Mouse (Mus musculus): Measurements from ENCODE around the gene Adgrf3. TPM values are rescaled to one million over a fixed set of nuclear protein-coding genes. Genes with fewer than 3 reads are reported as not detected.

Adgrf3 gene
- polyA plus RNA-seq, 1 experiment from 2014 or later = not detected

GRCm38 (mm10) chr5:30159601-30160000 is 45.9 kb downstream of the Adgrf3 start:
- no peaks in the 10 kb centered on the region for H3K27me3 ChIP-seq (replicated peaks; ENCODE audit: control insufficient read depth, insufficient read depth, low read length)
- H3K4me3 ChIP-seq (ENCODE audit: low read length) = no peak overlapping the region
- no peaks in the 10 kb centered on the region for H3K9me3 ChIP-seq (ENCODE audit: control insufficient read depth, low read length)
- 86% methylated on average over 6 of the region's 6 CpGs for WGBS
- peaks cover 11% of the 10 kb centered on the region for H3K4me1 ChIP-seq (ENCODE audit: control insufficient read depth, insufficient read depth, low read depth, low read length)
- no peak overlapping the region for H3K27ac ChIP-seq (ENCODE audit: low read depth, low read length)
- ATAC-seq = no peak
- no peaks in the 10 kb centered on the region for H3K36me3 ChIP-seq (ENCODE audit: control insufficient read depth, insufficient read depth, low read length)
- no peak overlapping the region for H3K4me2 ChIP-seq (ENCODE audit: low read length)
- H3K9ac ChIP-seq (ENCODE audit: low read depth, low read length) = no peak overlapping the region

- WGBS = 37% methylated on average over 13 of the region's 13 CpGs
- peak overlapping the region; percentile 78 for H3K9ac ChIP-seq (ENCODE audit: low read depth, low read length)
- H3K27me3 ChIP-seq (replicated peaks; ENCODE audit: control insufficient read depth, insufficient read depth, low read length) = no peaks in the 10 kb centered on the region
- no peaks in the 10 kb centered on the region for H3K9me3 ChIP-seq (ENCODE audit: control insufficient read depth, low read length)
- H3K36me3 ChIP-seq (ENCODE audit: control insufficient read depth, insufficient read depth, low read length) = no peaks in the 10 kb centered on the region
- no peak for ATAC-seq
- peak overlapping the region; percentile 93 for H3K27ac ChIP-seq (ENCODE audit: low read depth, low read length)
- H3K4me2 ChIP-seq (ENCODE audit: low read length) = peak overlapping the region; percentile 86
- peaks cover 21% of the 10 kb centered on the region for H3K4me1 ChIP-seq (ENCODE audit: control insufficient read depth, insufficient read depth, low read depth, low read length)
- peak overlapping the region; percentile 63 for H3K4me3 ChIP-seq (ENCODE audit: low read length)
Observed at GRCm38 (mm10) chr5:30155821-30156629, 49.5 kb downstream of the Adgrf3 start.

- WGBS = 0% methylated on average over 31 of the region's 31 CpGs
- H3K4me3 ChIP-seq (ENCODE audit: low read length) = peak overlapping the region; percentile 63
- peak overlapping the region; percentile 86 for H3K4me2 ChIP-seq (ENCODE audit: low read length)
- peak overlapping the region; percentile 93 for H3K27ac ChIP-seq (ENCODE audit: low read depth, low read length)
- no peaks in the 10 kb centered on the region for H3K27me3 ChIP-seq (replicated peaks; ENCODE audit: control insufficient read depth, insufficient read depth, low read length)
- H3K4me1 ChIP-seq (ENCODE audit: control insufficient read depth, insufficient read depth, low read depth, low read length) = peaks cover 21% of the 10 kb centered on the region
- no peaks in the 10 kb centered on the region for H3K9me3 ChIP-seq (ENCODE audit: control insufficient read depth, low read length)
- H3K36me3 ChIP-seq (ENCODE audit: control insufficient read depth, insufficient read depth, low read length) = no peaks in the 10 kb centered on the region
- ATAC-seq = peak; percentile 72
- peak overlapping the region; percentile 78 for H3K9ac ChIP-seq (ENCODE audit: low read depth, low read length)
Observed at GRCm38 (mm10) chr5:30155395-30155792, 50.1 kb downstream of the Adgrf3 start.

GRCm38 (mm10) chr5:30154474-30155394 is 50.8 kb downstream of the Adgrf3 start, which contains the start of the genes Hadha and Hadhb:
Hadha (minus strand) TSS chr5:30155162.
Hadhb (plus strand) TSS chr5:30155248.
- WGBS = under 1% methylated on average over 44 of the region's 53 CpGs
- Histone ChIP-seq H3K27ac (ENCODE audit: low read depth, low read length) (peak within 1 kb of the TSS; percentile 93), H3K4me2 (ENCODE audit: low read length) (peak within 1 kb of the TSS; percentile 86), H3K4me1 (ENCODE audit: control insufficient read depth, insufficient read depth, low read depth, low read length) (peaks cover 21% of the 10 kb centered on the region), H3K27me3 (replicated peaks; ENCODE audit: control insufficient read depth, insufficient read depth, low read length) (no peaks in the 10 kb centered on the region), H3K36me3 (ENCODE audit: control insufficient read depth, insufficient read depth, low read length) (no peaks in the 10 kb centered on the region), H3K4me3 (ENCODE audit: low read length) (peak within 1 kb of the TSS; percentile 63), H3K9ac (ENCODE audit: low read depth, low read length) (peak within 1 kb of the TSS; percentile 78), H3K9me3 (ENCODE audit: control insufficient read depth, low read length) (no peaks in the 10 kb centered on the region)
- peak; percentile 93 for ATAC-seq

- no peak overlapping the region for H3K27ac ChIP-seq (ENCODE audit: low read depth, low read length)
- peak overlapping the region; percentile 78 for H3K9ac ChIP-seq (ENCODE audit: low read depth, low read length)
- H3K27me3 ChIP-seq (replicated peaks; ENCODE audit: control insufficient read depth, insufficient read depth, low read length) = no peaks in the 10 kb centered on the region
Observed at GRCm38 (mm10) chr5:30154013-30154412, 51.5 kb downstream of the Adgrf3 start.

GRCm38 (mm10) chr5:30153222-30153621 is 52.3 kb downstream of the Adgrf3 start:
- Histone ChIP-seq H3K4me2 (ENCODE audit: low read length) (no peak overlapping the region), H3K9me3 (ENCODE audit: control insufficient read depth, low read length) (no peaks in the 10 kb centered on the region), H3K9ac (ENCODE audit: low read depth, low read length) (no peak overlapping the region), H3K4me3 (ENCODE audit: low read length) (no peak overlapping the region), H3K4me1 (ENCODE audit: control insufficient read depth, insufficient read depth, low read depth, low read length) (peaks cover 21% of the 10 kb centered on the region), H3K36me3 (ENCODE audit: control insufficient read depth, insufficient read depth, low read length) (no peaks in the 10 kb centered on the region), H3K27ac (ENCODE audit: low read depth, low read length) (no peak overlapping the region), H3K27me3 (replicated peaks; ENCODE audit: control insufficient read depth, insufficient read depth, low read length) (no peaks in the 10 kb centered on the region)
- ATAC-seq = no peak
- 88% methylated on average over 2 of the region's 2 CpGs for WGBS

More at GRCm38 (mm10) chr5:30154013-30154412, 51.5 kb downstream of the Adgrf3 start:
- H3K9me3 ChIP-seq (ENCODE audit: control insufficient read depth, low read length) = no peaks in the 10 kb centered on the region
- H3K4me2 ChIP-seq (ENCODE audit: low read length) = peak overlapping the region; percentile 86
- peak overlapping the region; percentile 63 for H3K4me3 ChIP-seq (ENCODE audit: low read length)
- no peaks in the 10 kb centered on the region for H3K36me3 ChIP-seq (ENCODE audit: control insufficient read depth, insufficient read depth, low read length)
- H3K4me1 ChIP-seq (ENCODE audit: control insufficient read depth, insufficient read depth, low read depth, low read length) = peaks cover 21% of the 10 kb centered on the region
- no peak for ATAC-seq
- WGBS = 23% methylated on average over 4 of the region's 4 CpGs

- Histone ChIP-seq H3K4me1 (ENCODE audit: control insufficient read depth, insufficient read depth, low read depth, low read length) (peaks cover 21% of the 10 kb centered on the region), H3K9ac (ENCODE audit: low read depth, low read length) (no peak overlapping the region), H3K9me3 (ENCODE audit: control insufficient read depth, low read length) (no peaks in the 10 kb centered on the region), H3K4me2 (ENCODE audit: low read length) (no peak overlapping the region), H3K4me3 (ENCODE audit: low read length) (no peak overlapping the region), H3K36me3 (ENCODE audit: control insufficient read depth, insufficient read depth, low read length) (no peaks in the 10 kb centered on the region), H3K27ac (ENCODE audit: low read depth, low read length) (no peak overlapping the region), H3K27me3 (replicated peaks; ENCODE audit: control insufficient read depth, insufficient read depth, low read length) (no peaks in the 10 kb centered on the region)
- ATAC-seq = no peak
- WGBS = 89% methylated on average over 1 of the region's 1 CpGs
Observed at GRCm38 (mm10) chr5:30152413-30152812, 53.1 kb downstream of the Adgrf3 start.

GRCm38 (mm10) chr5:30152007-30152406 is 53.5 kb downstream of the Adgrf3 start:
- no peak overlapping the region for H3K4me2 ChIP-seq (ENCODE audit: low read length)
- H3K4me1 ChIP-seq (ENCODE audit: control insufficient read depth, insufficient read depth, low read depth, low read length) = peaks cover 21% of the 10 kb centered on the region
- no peak overlapping the region for H3K9ac ChIP-seq (ENCODE audit: low read depth, low read length)
- no peak overlapping the region for H3K4me3 ChIP-seq (ENCODE audit: low read length)
- no peak overlapping the region for H3K27ac ChIP-seq (ENCODE audit: low read depth, low read length)
- no peak for ATAC-seq
- H3K36me3 ChIP-seq (ENCODE audit: control insufficient read depth, insufficient read depth, low read length) = no peaks in the 10 kb centered on the region
- no peaks in the 10 kb centered on the region for H3K9me3 ChIP-seq (ENCODE audit: control insufficient read depth, low read length)
- 66% methylated on average over 4 of the region's 4 CpGs for WGBS
- H3K27me3 ChIP-seq (replicated peaks; ENCODE audit: control insufficient read depth, insufficient read depth, low read length) = no peaks in the 10 kb centered on the region
